Mouse (Mus musculus) testis, adult 2 months (tissue): ENCODE data around the gene Bik.

Experiments
- CTCF ChIP-seq: fragments of 200-500 bp; IDR thresholded peaks from 2 replicates; pipeline ENCODE4 v1.5.1; 2012; ENCODE audit warnings: low read depth, mild to moderate bottlenecking, inconsistent platforms, low read length, moderate library complexity; ENCODE audit not compliant: control insufficient read depth, insufficient read depth, insufficient replicate concordance
- POLR2A ChIP-seq: fragments of 200-500 bp; IDR thresholded peaks from 2 replicates; pipeline ENCODE4 v1.6.1; 2012; ENCODE audit warnings: low read depth, mild to moderate bottlenecking, inconsistent platforms, low read length, moderate library complexity; ENCODE audit not compliant: control insufficient read depth

- TF ChIP-seq POLR2A, result no peak
- no peak for TF ChIP-seq CTCF
These were observed 56.3 kb downstream of the Bik start for GRCm38 (mm10) chr15:83582931-83583330.
